Mouse (Mus musculus): ENCODE measurements at regions not wholly inside any gene's neighbourhood (a gene's known extent, or its start where the extent isn't known, plus 50 kb on each side); places are given as distances from the start of the nearest gene placed in this dataset.

- TF ChIP-seq CTCF (conservative IDR thresholded peaks at IDR 0.05; ENCODE audit: low read length) (no peak), NANOG (IDR thresholded peaks at IDR 0.05; ENCODE audit: borderline replicate concordance, low read length) (no peak)
Measured at GRCm38 (mm10) chr2:146764313-146765255, 91.1 kb upstream of the Kiz start.

All from E14TG2a.4 (cell line).